Mouse (Mus musculus): ENCODE results near the gene Sec22c.

Sec22c gene

GRCm38 (mm10) chr9:121694736-121695135 lies 10.6 kb downstream of the Sec22c start:
- DNase-seq (ENCODE audit: low read depth, low spot score): no peak

GRCm38 (mm10) chr9:121690734-121691133 lies 14.6 kb downstream of the Sec22c start:
- DNase-seq (ENCODE audit: low read depth, low spot score): no peak

DNA sequence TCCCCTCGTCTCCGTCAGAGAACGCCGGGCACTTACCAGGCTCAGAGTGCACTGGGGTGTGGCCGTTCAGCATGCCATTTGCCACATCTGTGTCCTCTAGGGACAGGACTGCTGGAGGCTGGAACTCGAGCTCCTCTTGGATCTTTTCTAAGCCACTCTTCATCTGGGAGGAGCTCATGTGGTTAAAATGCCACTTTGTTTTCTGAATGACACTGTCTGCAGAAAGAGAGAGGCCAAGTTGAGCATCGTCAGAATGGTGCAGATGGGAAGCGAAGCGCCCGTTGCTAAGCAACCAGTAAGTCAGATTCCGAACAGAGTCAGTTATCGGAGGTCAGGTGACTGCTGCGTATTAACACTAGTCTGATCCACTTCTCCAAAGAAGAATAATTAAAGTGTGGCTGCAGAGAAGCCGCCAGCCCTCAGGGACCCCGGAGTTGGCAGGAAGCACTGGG lies 15.1 kb downstream of the Sec22c start:
- DNase-seq (ENCODE audit: low read depth, low spot score): no peak

- DNase-seq (ENCODE audit: low read depth, low spot score): no peak
These were observed 20.6 kb downstream of the Sec22c start for GRCm38 (mm10) chr9:121684702-121685101.

GRCm38 (mm10) chr9:121682037-121682680 lies 23.1 kb downstream of the Sec22c start:
- no peak for DNase-seq (ENCODE audit: low read depth, low spot score)

DNA sequence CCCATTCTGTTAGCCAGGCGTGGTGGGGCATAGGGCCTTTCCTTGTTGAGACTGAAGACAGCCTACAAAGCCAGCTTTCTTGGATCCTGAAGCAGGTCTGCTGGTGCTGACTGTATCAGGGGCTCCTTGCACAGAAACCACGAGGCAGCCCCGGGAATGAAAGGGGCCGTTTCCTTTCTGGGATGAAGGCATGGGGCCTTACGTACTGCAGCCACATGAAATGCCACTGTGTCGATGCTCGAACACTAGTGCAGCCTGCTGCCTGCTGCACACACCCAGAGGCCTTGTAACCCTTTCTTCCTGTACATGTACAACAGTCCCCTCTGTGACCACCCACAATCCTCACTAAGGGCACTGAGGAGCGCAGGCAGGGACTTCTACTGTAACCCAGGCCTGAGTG lies 24.1 kb downstream of the Sec22c start:
- DNase-seq (ENCODE audit: low read depth, low spot score): no peak

GRCm38 (mm10) chr9:121679549-121679948 lies 25.7 kb downstream of the Sec22c start:
- peak; percentile 43 for DNase-seq (ENCODE audit: low read depth, low spot score)

DNA sequence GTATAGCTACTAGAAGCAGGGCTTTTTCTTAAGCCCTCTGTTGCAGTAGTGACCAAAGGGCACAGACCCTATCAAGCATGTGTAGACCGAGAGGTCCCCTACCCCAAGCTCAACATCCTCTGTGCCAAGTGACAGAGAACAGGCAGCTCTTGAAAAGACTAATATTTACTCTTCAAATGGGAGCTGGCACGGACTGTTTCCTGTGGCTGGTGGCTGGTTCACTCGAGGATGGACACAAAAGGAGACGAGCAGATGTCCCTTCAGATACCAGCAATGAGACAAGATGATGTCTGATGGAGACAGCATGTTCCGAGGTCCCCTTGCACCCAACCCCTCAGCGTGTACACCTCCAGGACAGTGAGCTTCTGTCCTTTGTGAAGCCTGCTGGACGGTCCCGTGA lies 27.8 kb downstream of the Sec22c start:
- no peak for DNase-seq (ENCODE audit: low read depth, low spot score)

DNA sequence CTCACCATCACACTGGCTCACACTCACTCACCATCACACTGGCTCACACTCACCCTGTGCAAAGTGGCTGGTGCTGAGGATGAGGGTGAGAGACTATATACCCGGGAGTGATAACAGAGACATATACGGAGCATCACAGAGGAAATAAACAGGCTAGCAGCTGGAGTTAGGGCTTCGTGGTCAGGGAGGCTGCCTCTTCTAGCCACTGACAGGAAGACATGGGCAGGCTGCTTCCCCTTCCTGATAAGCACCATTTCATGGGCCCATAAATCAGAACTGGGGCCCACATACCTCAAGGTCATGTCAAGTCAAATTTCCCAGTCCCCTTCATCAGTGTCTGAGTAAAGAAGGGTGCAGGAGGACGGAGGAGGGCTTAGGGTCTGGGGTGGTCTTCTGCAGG lies 28.2 kb downstream of the Sec22c start:
- DNase-seq (ENCODE audit: low read depth, low spot score): no peak

DNA sequence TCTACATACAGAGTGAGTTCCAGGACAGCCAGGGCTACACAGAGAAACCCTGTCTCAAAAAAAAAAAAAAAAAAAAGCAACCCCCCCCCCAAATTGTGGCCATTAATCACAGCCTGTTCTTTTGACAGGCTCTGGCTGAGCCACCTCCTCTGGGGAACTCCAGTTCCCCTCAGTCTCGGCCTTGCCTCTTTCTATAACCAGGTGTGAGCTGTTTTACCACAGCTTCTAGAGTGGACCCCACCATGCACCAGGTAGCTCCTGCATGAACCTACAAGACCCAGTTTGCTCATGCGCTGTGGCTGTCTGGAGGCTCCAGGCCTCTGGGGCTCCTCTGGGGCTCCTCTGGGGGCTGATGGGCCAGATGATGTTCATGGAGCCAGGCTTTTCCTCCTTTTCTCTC lies 29.7 kb downstream of the Sec22c start:
- DNase-seq (ENCODE audit: low read depth, low spot score): no peak

GRCm38 (mm10) chr9:121675011-121675410 lies 30.3 kb downstream of the Sec22c start:
- DNase-seq (ENCODE audit: low read depth, low spot score): no peak

DNA sequence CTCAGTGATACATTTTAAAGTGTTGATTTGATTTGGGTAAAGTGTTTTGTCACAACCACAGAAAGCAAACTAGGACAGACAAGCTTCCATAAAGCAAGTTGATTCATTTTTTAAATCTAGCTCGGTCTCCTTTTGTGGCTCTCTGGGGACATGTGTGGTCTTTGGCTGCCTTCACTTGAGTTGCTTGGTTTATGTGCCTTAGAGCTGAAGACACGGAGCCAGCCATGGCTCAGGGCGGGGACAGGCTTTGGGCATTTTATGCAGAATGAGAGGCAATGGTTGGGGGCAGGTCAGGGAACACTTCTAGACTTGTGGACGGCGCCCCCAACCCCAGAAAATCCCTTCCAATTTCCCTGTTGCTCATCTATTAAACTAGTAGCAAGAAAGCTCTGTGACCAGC lies 31.6 kb downstream of the Sec22c start:
- DNase-seq (ENCODE audit: low read depth, low spot score): no peak

DNA sequence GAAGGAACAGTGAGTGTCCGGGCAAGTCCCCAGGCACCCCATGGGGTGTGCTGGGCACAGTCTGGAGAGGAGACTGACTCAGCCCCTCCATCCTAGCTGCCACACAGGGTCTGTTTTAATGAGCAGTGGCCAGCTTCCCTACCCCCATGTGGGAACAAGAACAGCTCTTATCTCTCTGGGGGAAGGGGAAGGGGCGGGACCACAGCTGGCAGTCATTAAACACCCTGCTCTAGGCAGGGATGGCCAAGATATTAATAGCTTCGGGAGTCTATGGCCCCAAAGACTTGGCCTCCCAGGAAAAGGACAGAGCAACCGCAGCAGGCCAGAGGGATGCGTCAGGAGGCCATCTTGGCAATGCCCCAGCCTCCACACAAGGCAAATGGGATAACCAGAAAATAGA lies 33.0 kb downstream of the Sec22c start:
- DNase-seq (ENCODE audit: low read depth, low spot score): no peak

GRCm38 (mm10) chr9:121671300-121671699 lies 34.0 kb downstream of the Sec22c start:
- peak; percentile 35 for DNase-seq (ENCODE audit: low read depth, low spot score)

GRCm38 (mm10) chr9:121669348-121669791 lies 35.9 kb downstream of the Sec22c start:
- DNase-seq (ENCODE audit: low read depth, low spot score): peak; percentile 47

DNA sequence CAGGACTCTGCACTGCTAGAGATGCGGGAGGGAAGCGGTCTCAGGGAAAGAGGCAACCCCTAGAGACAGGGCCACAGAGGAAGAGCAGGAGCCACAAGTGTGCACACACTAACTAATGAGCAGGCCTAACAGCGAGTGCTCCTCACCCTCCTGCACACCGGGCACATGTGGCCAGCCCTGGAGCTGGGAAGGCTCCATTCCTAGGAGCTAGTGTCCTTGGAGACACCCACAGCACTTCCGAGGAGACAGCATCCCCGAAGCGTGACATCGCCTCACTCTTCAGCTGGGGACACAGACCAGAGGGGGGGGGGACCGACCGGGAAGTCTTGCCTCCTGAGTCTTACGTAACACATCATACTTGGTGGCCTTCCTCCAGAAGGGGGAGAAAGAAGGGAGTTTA lies 37.5 kb downstream of the Sec22c start:
- no peak for DNase-seq (ENCODE audit: low read depth, low spot score)

DNA sequence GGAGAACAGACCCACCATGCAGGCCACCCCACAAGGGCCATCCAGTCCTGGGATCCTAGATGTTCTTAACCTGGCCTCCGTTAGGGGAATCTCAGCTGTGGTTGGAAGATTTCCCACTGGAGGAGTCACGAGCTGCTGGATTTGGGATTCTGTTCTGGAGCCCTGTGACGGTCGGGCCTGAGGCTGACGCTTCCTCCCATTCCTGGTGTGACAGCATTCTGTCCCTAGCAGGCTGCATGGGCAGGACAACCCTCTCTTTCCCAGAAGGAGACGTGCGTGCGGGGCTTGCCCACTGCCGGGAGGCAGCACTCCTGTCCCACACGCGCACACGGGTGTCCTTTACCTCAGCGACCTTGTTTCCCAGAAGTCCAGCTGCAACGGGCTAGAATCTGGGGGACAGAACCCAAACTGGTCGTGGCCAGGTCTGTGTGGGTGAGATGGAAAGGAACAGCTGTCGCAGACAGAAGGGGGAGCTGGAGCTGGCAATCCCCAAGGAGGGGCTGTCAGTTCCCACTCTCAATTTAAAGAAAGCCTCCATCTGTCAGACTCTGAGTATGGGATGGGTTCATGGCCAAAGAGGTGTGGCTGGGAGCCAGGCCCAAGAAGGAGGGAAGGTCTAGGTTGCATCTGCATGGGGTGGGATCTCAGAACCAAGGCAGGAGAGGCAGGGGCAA lies 38.2 kb downstream of the Sec22c start:
- no peak for DNase-seq (ENCODE audit: low read depth, low spot score)

GRCm38 (mm10) chr9:121664104-121664503 lies 41.2 kb downstream of the Sec22c start:
- no peak for DNase-seq (ENCODE audit: low read depth, low spot score)

GRCm38 (mm10) chr9:121663467-121663866 lies 41.8 kb downstream of the Sec22c start:
- DNase-seq (ENCODE audit: low read depth, low spot score): no peak

DNA sequence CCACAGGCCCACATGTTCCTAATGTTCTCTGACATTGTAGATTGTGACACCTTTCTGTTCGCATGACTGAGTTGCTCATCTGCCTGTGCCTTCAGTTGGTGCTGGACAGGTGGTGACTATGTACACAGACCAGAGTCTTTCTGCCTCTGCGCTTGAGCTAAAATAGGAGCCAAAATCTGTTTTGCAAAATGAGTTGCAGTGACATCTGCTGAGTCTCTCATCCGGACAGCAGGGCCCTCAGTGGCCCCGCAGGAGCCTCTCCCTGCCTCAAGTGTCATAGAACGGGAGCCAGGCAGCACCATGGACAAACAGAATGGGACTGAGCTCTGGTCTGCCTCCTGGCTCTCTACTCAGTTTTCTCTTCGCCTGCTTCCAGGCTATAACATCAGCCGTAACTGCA lies 45.5 kb downstream of the Sec22c start:
- no peak for DNase-seq (ENCODE audit: low read depth, low spot score)

GRCm38 (mm10) chr9:121658248-121658647 lies 47.0 kb downstream of the Sec22c start:
- no peak for DNase-seq (ENCODE audit: low read depth, low spot score)

GRCm38 (mm10) chr9:121657143-121657542 lies 48.1 kb downstream of the Sec22c start:
- no peak for DNase-seq (ENCODE audit: low read depth, low spot score)

DNA sequence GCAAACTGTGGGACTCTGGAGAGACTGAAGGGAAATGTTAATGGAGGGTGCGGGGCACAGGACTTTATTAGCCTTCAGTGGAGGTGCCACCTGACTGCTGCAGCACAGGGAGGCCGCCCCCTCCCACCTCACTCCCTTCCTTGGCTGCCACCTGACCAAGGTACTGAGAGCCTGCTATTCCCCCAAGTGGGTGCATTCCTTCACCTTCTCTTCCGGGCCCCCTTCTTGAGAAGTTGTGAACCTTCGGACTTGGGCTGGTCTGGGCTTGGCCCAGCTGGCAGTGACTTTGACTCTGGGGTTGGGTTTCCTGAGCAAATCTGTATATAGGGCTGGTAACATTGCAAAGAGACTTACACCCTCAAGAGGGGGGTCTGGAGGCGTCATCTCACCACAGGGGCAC lies 49.0 kb downstream of the Sec22c start:
- DNase-seq (ENCODE audit: low read depth, low spot score): no peak
